Mouse (Mus musculus) MEL (cell line): ENCODE results near the gene Spata25. TPM values are rescaled to one million over a fixed set of nuclear protein-coding genes. Genes with fewer than 3 reads are reported as not detected.

Experiments
- DNase-seq: peaks from one replicate; pipeline ENCODE4 v3.0.0; 2011; ENCODE audit warnings: low read depth, low spot score
- H3K27ac ChIP-seq: 2 replicates; pipeline ENCODE4 v1.5.1; 2012; ENCODE audit warnings: low read depth, mild to moderate bottlenecking, control low read depth, low read length, moderate library complexity; ENCODE audit not compliant: control insufficient read depth
- H3K27me3 ChIP-seq, 2 experiments: fragments of 150-350 bp in 1 of 2; sonication (generic) in 1 of 2; 2 replicates each; pipeline ENCODE4 v1.6.1; 2012; ENCODE audit warnings: low read length in 2 of 2, mild to moderate bottlenecking in 2 of 2, improper control_type of control experiment in 1 of 2, moderate library complexity in 1 of 2; ENCODE audit not compliant: insufficient read depth in 2 of 2, control insufficient read depth in 1 of 2
- H3K36me3 ChIP-seq, 2 experiments: 2 replicates each; pipeline ENCODE4 v1.6.1; 2012 to 2014; ENCODE audit warnings: low read length in 2 of 2, improper control_type of control experiment in 1 of 2, inconsistent platforms in 1 of 2, mild to moderate bottlenecking in 1 of 2; ENCODE audit not compliant: insufficient read depth in 2 of 2, control insufficient read depth in 1 of 2
- H3K4me1 ChIP-seq, 2 experiments: fragments of 150-350 bp in 1 of 2; sonication (generic) in 1 of 2; 2 replicates each; pipeline ENCODE4 v1.6.1; 2012; ENCODE audit warnings: low read length in 2 of 2, improper control_type of control experiment in 1 of 2, mild to moderate bottlenecking in 1 of 2; ENCODE audit not compliant: insufficient read depth in 2 of 2, control insufficient read depth in 1 of 2
- H3K4me3 ChIP-seq, 2 experiments: fragments of 150-350 bp in 1 of 2; sonication (generic) in 1 of 2; 2 replicates each; pipeline ENCODE4 v1.5.1; 2012; ENCODE audit warnings: low read depth in 2 of 2, low read length in 2 of 2, mild to moderate bottlenecking in 2 of 2, moderate library complexity in 2 of 2, control low read depth in 1 of 2, improper control_type of control experiment in 1 of 2; ENCODE audit not compliant: control insufficient read depth in 1 of 2, insufficient read depth in 1 of 2
- H3K79me2 ChIP-seq: 2 replicates; pipeline ENCODE4 v1.6.1; 2012; ENCODE audit warnings: mild to moderate bottlenecking, low read length, moderate library complexity; ENCODE audit not compliant: control insufficient read depth, poor library complexity, insufficient read depth
- H3K9ac ChIP-seq: 2 replicates; pipeline ENCODE4 v1.6.1; 2012; ENCODE audit warnings: low read depth, mild to moderate bottlenecking, control low read depth, low read length, moderate library complexity; ENCODE audit not compliant: control insufficient read depth, poor library complexity, severe bottlenecking
- H3K9me3 ChIP-seq: fragments of 150-350 bp; sonication (generic); replicated peaks from 2 replicates; pipeline ENCODE4 v1.6.1; 2012; ENCODE audit warnings: mild to moderate bottlenecking, low read length, improper control_type of control experiment, moderate library complexity; ENCODE audit not compliant: insufficient read depth
- BHLHE40 ChIP-seq: IDR thresholded peaks from 2 replicates; pipeline ENCODE4 v1.6.1; 2012; ENCODE audit warnings: low read depth, mild to moderate bottlenecking, inconsistent platforms, low read length, improper control_type of control experiment, borderline replicate concordance
- CHD2 ChIP-seq: IDR thresholded peaks from 2 replicates; pipeline ENCODE4 v1.6.1; 2011; ENCODE audit warnings: low read length, improper control_type of control experiment
- CTCF ChIP-seq, 3 experiments: IDR thresholded peaks in 2 of 3; conservative IDR thresholded peaks in 1 of 3; 2 replicates each; pipeline ENCODE4 v1.5.1; 2011 to 2012; ENCODE audit warnings: low read length in 3 of 3, low read depth in 2 of 3, mild to moderate bottlenecking in 2 of 3, improper control_type of control experiment in 1 of 3, inconsistent platforms in 1 of 3, mixed read lengths in 1 of 3, moderate library complexity in 1 of 3; ENCODE audit not compliant: control insufficient read depth in 1 of 3, insufficient read depth in 1 of 3, poor library complexity in 1 of 3, severe bottlenecking in 1 of 3
- E2F4 ChIP-seq: IDR thresholded peaks from 2 replicates; pipeline ENCODE4 v1.6.1; 2011; ENCODE audit warnings: low read depth, low read length, improper control_type of control experiment, borderline replicate concordance
- GATA1 ChIP-seq: IDR thresholded peaks from 2 replicates; pipeline ENCODE4 v1.6.1; 2011; ENCODE audit warnings: low read depth, low read length, improper control_type of control experiment
- MAFK ChIP-seq: IDR thresholded peaks from 2 replicates; pipeline ENCODE4 v1.6.1; 2011; ENCODE audit warnings: low read depth, mild to moderate bottlenecking, low read length, improper control_type of control experiment, borderline replicate concordance
- MAX ChIP-seq: IDR thresholded peaks from 2 replicates; pipeline ENCODE4 v1.6.1; 2011; ENCODE audit warnings: low read length, improper control_type of control experiment
- MEF2A ChIP-seq: IDR thresholded peaks from 2 replicates; pipeline ENCODE4 v1.6.1; 2014; ENCODE audit warnings: low read depth, mild to moderate bottlenecking, inconsistent platforms, low read length, improper control_type of control experiment; ENCODE audit not compliant: poor library complexity, insufficient replicate concordance, severe bottlenecking; ENCODE audit errors: extremely low read depth
- MYB ChIP-seq: IDR thresholded peaks from 2 replicates; pipeline ENCODE4 v1.6.1; 2011; ENCODE audit warnings: mild to moderate bottlenecking, low read depth, low read length, improper control_type of control experiment
- MYC ChIP-seq: IDR thresholded peaks from 2 replicates; pipeline ENCODE4 v1.6.1; 2011; ENCODE audit warnings: low read depth, mild to moderate bottlenecking, low read length, improper control_type of control experiment, moderate library complexity
- POLR2A ChIP-seq, 2 experiments: IDR thresholded peaks; 2 replicates each; pipeline ENCODE4 v1.6.1; 2011 to 2012; ENCODE audit warnings: low read length in 2 of 2, mild to moderate bottlenecking in 2 of 2, control low read depth in 1 of 2, improper control_type of control experiment in 1 of 2, low read depth in 1 of 2, moderate library complexity in 1 of 2; ENCODE audit not compliant: control insufficient read depth in 1 of 2, insufficient read depth in 1 of 2, poor library complexity in 1 of 2
- POLR2AphosphoS5 ChIP-seq: IDR thresholded peaks from 2 replicates; pipeline ENCODE4 v1.6.1; 2012; ENCODE audit warnings: low read depth, borderline replicate concordance, mild to moderate bottlenecking, inconsistent platforms, low read length, moderate library complexity, mixed read lengths
- RAD21 ChIP-seq: IDR thresholded peaks from 2 replicates; pipeline ENCODE4 v1.6.1; 2011; ENCODE audit warnings: mild to moderate bottlenecking, low read depth, low read length, improper control_type of control experiment
- SIN3A ChIP-seq: IDR thresholded peaks from 2 replicates; pipeline ENCODE4 v1.6.1; 2012; ENCODE audit warnings: low read length, improper control_type of control experiment, inconsistent platforms
- TBP ChIP-seq: IDR thresholded peaks from 2 replicates; pipeline ENCODE4 v1.8.0; 2011; ENCODE audit warnings: low read depth, low read length, improper control_type of control experiment
- USF1 ChIP-seq: IDR thresholded peaks from 2 replicates; pipeline ENCODE4 v1.6.1; 2014; ENCODE audit warnings: low read depth, mild to moderate bottlenecking, inconsistent platforms, low read length, improper control_type of control experiment, moderate library complexity
- ZC3H11A ChIP-seq: IDR thresholded peaks from 2 replicates; pipeline ENCODE4 v1.6.1; 2012; ENCODE audit warnings: low read depth, mild to moderate bottlenecking, inconsistent platforms, low read length, improper control_type of control experiment
- ZMIZ1 ChIP-seq: IDR thresholded peaks from 2 replicates; pipeline ENCODE4 v1.6.1; 2012; ENCODE audit warnings: low read depth, mild to moderate bottlenecking, inconsistent platforms, low read length, improper control_type of control experiment, moderate library complexity
- ZNF384 ChIP-seq: IDR thresholded peaks from 2 replicates; pipeline ENCODE4 v1.6.1; 2012; ENCODE audit warnings: low read depth, mild to moderate bottlenecking, inconsistent platforms, low read length, improper control_type of control experiment
- polyA plus RNA-seq, 2 experiments: library from polyadenylated mRNA; stranded (reverse) in 1 of 2; unstranded in 1 of 2; fragments of >175 nt in 1 of 2; fragments of >200 nt in 1 of 2; gene quantifications; 2 replicates each; pipeline versions ENCODE4 v1.2.1 to v1.2.4; 2012; ENCODE audit warnings: low replicate concordance in 2 of 2, low read depth in 1 of 2; ENCODE audit not compliant: insufficient read length in 2 of 2, insufficient read depth in 1 of 2, missing spikeins in 1 of 2
- total RNA-seq: library from RNA; depleted of rRNA; stranded (reverse); fragments of 300-350 nt; gene quantifications from 2 replicates; pipeline ENCODE4 v1.2.3, GENCODE M21; 2012

The Spata25 gene
- total and polyA plus RNA-seq, 3 experiments, result 0.13 to 0.50 TPM; not detected in 1

- peak overlapping the region; percentile 56 to 86; a peak in 3 of 4 replicates for H3K4me3 ChIP-seq
- H3K9me3 ChIP-seq, result no peaks in the 10 kb centered on the region
- H3K27me3 ChIP-seq, result no peaks in the 10 kb centered on the region
- H3K27ac ChIP-seq, result peak overlapping the region; percentile 51
- H3K36me3 ChIP-seq, result peaks cover 2 to 10% of the 10 kb centered on the region in 2 experiments; a peak in 2 of 4 replicates
- DNase-seq, result peak; percentile 47
- H3K79me2 ChIP-seq, result peaks cover 18% of the 10 kb centered on the region
- H3K9ac ChIP-seq, result peak overlapping the region; percentile 82
- H3K4me1 ChIP-seq, result peaks cover 0 to 14% of the 10 kb centered on the region in 2 experiments; a peak in 2 of 4 replicates
- TF ChIP-seq USF1, result peak; percentile 69
- TF ChIP-seq POLR2A (IDR thresholded peaks at IDR 0.05; ENCODE audit: control insufficient read depth in 1 of 2, insufficient read depth in 1 of 2, low read depth in 1 of 2, low read length in 2 of 2, poor library complexity in 1 of 2), result no peak
- no peak for TF ChIP-seq MEF2A
- no peak for TF ChIP-seq GATA1
- TF ChIP-seq E2F4, result no peak
- TF ChIP-seq ZC3H11A, result no peak
- TF ChIP-seq CHD2, result no peak
- peak in 1 of 3 experiments; percentile 16; a peak in 1 of 6 replicates for TF ChIP-seq CTCF (IDR thresholded peaks at IDR 0.05 in 2 of 3, conservative IDR thresholded peaks at IDR 0.05 in 1 of 3; ENCODE audit: control insufficient read depth in 1 of 3, insufficient read depth in 1 of 3, low read depth in 2 of 3, low read length in 3 of 3, poor library complexity in 1 of 3, severe bottlenecking in 1 of 3)
- peak; percentile 70 for TF ChIP-seq MAX
- TF ChIP-seq MYB, result no peak
- TF ChIP-seq POLR2AphosphoS5, result no peak
- TF ChIP-seq ZNF384, result peak; percentile 58; the same call in 1 of the 2 replicates
- peak; percentile 76; the same call in 1 of the 2 replicates for TF ChIP-seq MYC
- no peak for TF ChIP-seq BHLHE40
- TF ChIP-seq TBP, result peak; percentile 28; the same call in 1 of the 2 replicates
- no peak for TF ChIP-seq ZMIZ1
- no peak for TF ChIP-seq SIN3A
- peak; percentile 6 for TF ChIP-seq RAD21
These were observed 3.9 kb upstream of the Spata25 start for GRCm38 (mm10) chr2:164832032-164832747.

DNA sequence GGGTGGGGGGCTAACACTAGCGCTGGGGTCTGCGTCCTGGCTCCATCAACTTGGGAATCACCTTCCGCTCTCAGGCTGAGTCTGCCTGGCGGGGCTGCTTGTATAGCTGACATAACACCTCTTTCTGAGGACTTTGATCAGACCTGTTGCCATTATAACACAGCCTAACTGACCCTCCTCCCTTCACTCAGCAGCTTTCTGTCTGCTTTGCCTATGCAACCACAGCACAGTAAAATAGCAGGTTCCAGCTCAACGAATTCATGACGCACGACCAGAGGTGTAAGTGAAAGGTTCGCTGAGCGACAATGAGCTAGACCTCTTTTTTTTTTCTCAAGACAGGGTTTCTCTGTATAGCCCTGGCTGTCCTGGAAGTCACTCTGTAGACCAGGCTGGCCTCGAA is 2.7 kb upstream of the Spata25 start:
- Histone ChIP-seq H3K27ac (no peak overlapping the region), H3K9ac (no peak overlapping the region), H3K27me3 (no peaks in the 10 kb centered on the region), H3K36me3 (peaks cover 2 to 14% of the 10 kb centered on the region in 2 experiments; a peak in 2 of 4 replicates), H3K4me3 (no peak overlapping the region), H3K9me3 (no peaks in the 10 kb centered on the region), H3K79me2 (peaks cover 18% of the 10 kb centered on the region)
- no peak for DNase-seq
- no peak for TF ChIP-seq MAFK
- no peak for TF ChIP-seq ZNF384
- TF ChIP-seq, all 39 proteins: peak for 0
- H3K4me1 ChIP-seq, result peaks cover 2 to 20% of the 10 kb centered on the region in 2 experiments; a peak in 3 of 4 replicates
